In genomic region chr14:57827284-57827683, GRCm38 (mm10) we compare ENCODE assay signal across 10 mouse cellular contexts. TPM values are rescaled to one million over a fixed set of nuclear protein-coding genes. Genes with fewer than 3 reads are reported as not detected.
DNase-seq lines count a peak whose midpoint lies in the region; ATAC-seq and TF ChIP-seq lines count a peak whose summit lies in the region.
"Had no signal": no experiment of that assay in that cellular context is flagged by ENCODE, and none has a peak within 500 bp of the region (broad histone marks: within the 10 kb centered on the region; RNA-seq: fewer than 3 reads in every experiment).

No protein-coding gene starts in this region.

- H3K27ac ChIP-seq in heart, embryonic 14.5 days (replicated peaks in 1 of 2; ENCODE audit: control insufficient read depth in 1 of 2, insufficient read depth in 1 of 2, low read depth in 2 of 2, low read length in 2 of 2), result 0 out of 4 replicates have a peak overlapping the region, but pooled peaks of 1 of the 2 experiments have one; percentile 80
- no peak overlapping the region; the same call in 1 of the 2 replicates for H3K27ac ChIP-seq in hindbrain, embryonic 13.5 days
- peak overlapping the region; percentile 90 for H3K27ac ChIP-seq in midbrain, embryonic 15.5 days

- peaks cover 0 to 9% of the 10 kb centered on the region in 2 experiments; a peak in 2 of 4 replicates for H3K4me1 ChIP-seq in heart, embryonic 14.5 days (ENCODE audit: control insufficient read depth in 2 of 2, insufficient read depth in 2 of 2, low read length in 2 of 2)
- H3K4me1 ChIP-seq in G1E (ENCODE audit: insufficient read depth, low read depth, low read length), result peaks cover 24% of the 10 kb centered on the region
- peaks cover 22% of the 10 kb centered on the region for H3K4me1 ChIP-seq in hindbrain, embryonic 13.5 days (replicated peaks)
- H3K4me1 ChIP-seq in midbrain, embryonic 15.5 days, result peaks cover 18% of the 10 kb centered on the region

- peaks cover 9% of the 10 kb centered on the region for H3K36me3 ChIP-seq in heart, embryonic 14.5 days (ENCODE audit: control insufficient read depth, insufficient read depth, low read length)
- peaks cover 46% of the 10 kb centered on the region for H3K36me3 ChIP-seq in G1E (replicated peaks)
- no peaks in the 10 kb centered on the region for H3K36me3 ChIP-seq in hindbrain, embryonic 13.5 days
- H3K36me3 ChIP-seq in midbrain, embryonic 15.5 days (replicated peaks), result no peaks in the 10 kb centered on the region

- H3K27me3 ChIP-seq in heart, embryonic 14.5 days (ENCODE audit: control insufficient read depth, insufficient read depth, low read length), result no peaks in the 10 kb centered on the region
- H3K27me3 ChIP-seq in G1E (ENCODE audit: insufficient read depth, low read length), result no peaks in the 10 kb centered on the region
- H3K27me3 ChIP-seq in hindbrain, embryonic 13.5 days, result no peaks in the 10 kb centered on the region
- H3K27me3 ChIP-seq in midbrain, embryonic 15.5 days (replicated peaks), result no peaks in the 10 kb centered on the region

- H3K4me2 ChIP-seq in heart, embryonic 14.5 days (ENCODE audit: low read length), result peak overlapping the region; percentile 80
- H3K4me2 ChIP-seq in hindbrain, embryonic 13.5 days, result peak overlapping the region; percentile 71
- peak overlapping the region; percentile 63 for H3K4me2 ChIP-seq in midbrain, embryonic 15.5 days

- ATAC-seq in heart, embryonic 14.5 days (ENCODE audit: insufficient number of reproducible peaks, insufficient read depth, low FRiP score, low read depth), result no peak
- 0 out of 2 replicates have a peak, but pooled peaks have one; percentile 7 for ATAC-seq in G1E (ENCODE audit: extremely low read depth, insufficient number of reproducible peaks, low FRiP score, poor library complexity, severe bottlenecking)
- ATAC-seq in hindbrain, embryonic 13.5 days (ENCODE audit: low FRiP score), result no peak
- no peak for ATAC-seq in midbrain, embryonic 15.5 days (replicated peaks)

- H3K4me3 ChIP-seq in heart, embryonic 14.5 days (ENCODE audit: control insufficient read depth in 1 of 2, insufficient read depth in 1 of 2, low read depth in 1 of 2, low read length in 2 of 2), result peak overlapping the region in 1 of 2 experiments; percentile 75; a peak in 3 of 4 replicates
- peak overlapping the region; percentile 94 for H3K4me3 ChIP-seq in G1E (ENCODE audit: low read depth, low read length)
- H3K4me3 ChIP-seq in hindbrain, embryonic 13.5 days, result peak overlapping the region; percentile 81
- peak overlapping the region; percentile 72 for H3K4me3 ChIP-seq in midbrain, embryonic 15.5 days

- H3K9ac ChIP-seq in heart, embryonic 14.5 days (ENCODE audit: low read length), result peak overlapping the region; percentile 85
- H3K9ac ChIP-seq in hindbrain, embryonic 13.5 days, result peak overlapping the region; percentile 90
- H3K9ac ChIP-seq in midbrain, embryonic 15.5 days, result peak overlapping the region; percentile 84

- DNase-seq in heart, adult 8-10 months (ENCODE audit: low spot score), result no peak
- no peak for DNase-seq in G1E (ENCODE audit: low spot score)
- no peak for DNase-seq in right cerebral cortex, postnatal 10 days (ENCODE audit: low spot score in 2 of 2)
- DNase-seq in layer of hippocampus, adult 9-11 months, result no peak
- DNase-seq in gastrocnemius, postnatal 25 days, result no peak
- DNase-seq: kidney, adult 9 months; thymus, postnatal 4 days had no signal

- TF ChIP-seq CTCF in G1E (IDR thresholded peaks at IDR 0.05; ENCODE audit: low read depth, low read length), result no peak

- H3K9me3 ChIP-seq in heart, embryonic 14.5 days (ENCODE audit: control insufficient read depth, low read length), result no peaks in the 10 kb centered on the region
- H3K9me3 ChIP-seq in G1E (replicated peaks), result no peaks in the 10 kb centered on the region
- no peaks in the 10 kb centered on the region for H3K9me3 ChIP-seq in hindbrain, embryonic 13.5 days
- no peaks in the 10 kb centered on the region for H3K9me3 ChIP-seq in midbrain, embryonic 15.5 days

- WGBS in heart, embryonic 14.5 days, result 54% methylated on average over 1 of the region's 1 CpGs
- 82% methylated on average over 1 of the region's 1 CpGs for WGBS in hindbrain, embryonic 13.5 days
- WGBS in midbrain, embryonic 15.5 days, result 75% methylated on average over 1 of the region's 1 CpGs

RNA-seq across cellular contexts. Expression of gene Mrpl57, which starts 1.2 kb away (rescaled TPM):
- 148 and 155 TPM in 2 replicates for polyA plus RNA-seq in heart, embryonic 14.5 days (2014; fragmentation: Nextera tagmentation; extraction: Ambion mirVana)
- 10 to 100 TPM; 61.9 to 72.6 (median 67.9) TPM for total RNA-seq in heart, adult 8-10 months (2022)
- 91.3 and 125 TPM in 2 replicates for total RNA-seq in G1E (2014; fragmentation: Nextera tagmentation)
- total RNA-seq in G1E (2017), result 87.8 and 125 TPM in 2 replicates
- polyA plus RNA-seq in G1E (2012), result 282 and 363 TPM in 2 replicates
- polyA plus RNA-seq in hindbrain, embryonic 13.5 days (2015; fragmentation: Nextera tagmentation; extraction: Ambion mirVana), result 153 and 155 TPM in 2 replicates
- 128 and 132 TPM in 2 replicates for polyA plus RNA-seq in midbrain, embryonic 15.5 days (2015; fragmentation: Nextera tagmentation; extraction: Ambion mirVana)
- 10 to 100 TPM; 62.0 to 66.1 TPM for total RNA-seq in gastrocnemius, postnatal 25 days (2021)

RNA-seq across cellular contexts. Expression of gene Ska3, which starts 1.3 kb away (rescaled TPM):
- polyA plus RNA-seq in heart, embryonic 14.5 days (2014; fragmentation: Nextera tagmentation; extraction: Ambion mirVana), result 21.6 and 24.5 TPM in 2 replicates
- total RNA-seq in heart, adult 8-10 months (2022), result under 1 TPM in 1 of 4 experiments, not detected in 3; 0.49 TPM
- total RNA-seq in G1E (2014; fragmentation: Nextera tagmentation), result 49.3 and 50.3 TPM in 2 replicates
- 38.5 and 47.4 TPM in 2 replicates for total RNA-seq in G1E (2017)
- polyA plus RNA-seq in G1E (2012), result 5.3 and 6.9 TPM in 2 replicates
- 9.8 and 10.2 TPM in 2 replicates for polyA plus RNA-seq in hindbrain, embryonic 13.5 days (2015; fragmentation: Nextera tagmentation; extraction: Ambion mirVana)
- 6.2 and 6.9 TPM in 2 replicates for polyA plus RNA-seq in midbrain, embryonic 15.5 days (2015; fragmentation: Nextera tagmentation; extraction: Ambion mirVana)
- total RNA-seq in gastrocnemius, postnatal 25 days (2021), result under 1 TPM in 1 of 2 experiments, not detected in 1; 0.16 TPM

RNA-seq across cellular contexts. Expression of gene Sap18, which starts 29.3 kb away (rescaled TPM):
- polyA plus RNA-seq in heart, embryonic 14.5 days (2014; fragmentation: Nextera tagmentation; extraction: Ambion mirVana), result 22.4 and 23.3 TPM in 2 replicates
- 100 to 1,000 TPM in 1 of 4 experiments, 10 to 100 TPM in 3; 85.9 to 102 (median 91.8) TPM for total RNA-seq in heart, adult 8-10 months (2022)
- total RNA-seq in G1E (2014; fragmentation: Nextera tagmentation), result 128 and 244 TPM in 2 replicates
- 50.1 and 63.3 TPM in 2 replicates for total RNA-seq in G1E (2017)
- polyA plus RNA-seq in G1E (2012), result 373 and 415 TPM in 2 replicates
- polyA plus RNA-seq in hindbrain, embryonic 13.5 days (2015; fragmentation: Nextera tagmentation; extraction: Ambion mirVana), result 22.0 and 30.5 TPM in 2 replicates
- polyA plus RNA-seq in midbrain, embryonic 15.5 days (2015; fragmentation: Nextera tagmentation; extraction: Ambion mirVana), result 25.4 and 29.5 TPM in 2 replicates
- 10 to 100 TPM; 32.1 to 35.6 TPM for total RNA-seq in gastrocnemius, postnatal 25 days (2021)

Comparison
In these comparisons a context has a peak if more than half of its experiments do, and no peak if none do; other contexts are left out.
1. RNA of gene Sap18, which starts 29.3 kb away (polyA plus RNA-seq): 373 to 415 TPM in G1E; 22.0 to 30.5 TPM in hindbrain, embryonic 13.5 days, 25.4 to 29.5 TPM in midbrain, embryonic 15.5 days and 22.4 to 23.3 TPM in heart, embryonic 14.5 days; every median in the first group is over 10 times any median in the second.
2. Peak in every context shown above with its lines, with median percentiles within 50 percentile points of each other: H3K4me2 ChIP-seq and H3K9ac ChIP-seq.